Mouse (Mus musculus): ENCODE measurements around the gene Vsig1.

DNA sequence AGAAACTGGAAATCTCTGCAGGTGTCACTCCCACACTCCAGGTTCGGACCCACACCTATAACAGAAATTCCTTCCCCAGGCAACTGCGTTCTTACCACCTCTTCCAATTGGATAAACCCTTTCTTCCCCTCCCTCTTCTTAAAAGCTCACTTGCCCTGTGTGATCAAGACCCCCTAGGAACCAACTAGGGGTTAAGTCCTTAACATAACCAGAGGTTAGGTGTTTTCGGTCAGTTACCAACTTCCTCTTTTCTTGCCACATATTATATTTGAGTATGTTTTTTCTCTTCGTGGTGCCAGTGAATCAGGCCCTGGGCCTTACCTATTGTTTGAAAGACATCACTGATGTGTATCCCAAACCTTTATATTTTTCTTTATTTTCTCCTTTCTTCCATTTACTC is 44.0 kb upstream of the Vsig1 start:
- TF ChIP-seq CTCF (IDR thresholded peaks at IDR 0.05; ENCODE audit: low read depth) (no peak), EP300 (IDR thresholded peaks at IDR 0.05; ENCODE audit: low read depth) (no peak)
